Mouse (Mus musculus) embryonic facial prominence, embryonic 15.5 days (tissue): Measurements from ENCODE around the gene Grb10. TPM values are rescaled to one million over a fixed set of nuclear protein-coding genes. Genes with fewer than 3 reads are reported as not detected.

Source experiments
- ATAC-seq: fragments of 200-750 bp; cut with Nextera tagmentation; 2 replicates; pipeline ENCODE4 v1.8.0; 2017; ENCODE audit warnings: low read depth, moderate TSS enrichment; ENCODE audit not compliant: insufficient number of reproducible peaks, low FRiP score, low TSS enrichment
- H3K27ac ChIP-seq: fragments of 300-500 bp; sonication (generic); replicated peaks from 2 replicates; pipeline ENCODE4 v1.5.1; 2015; ENCODE audit warnings: mild to moderate bottlenecking, inconsistent platforms
- H3K27me3 ChIP-seq: fragments of 300-500 bp; sonication (generic); 2 replicates; pipeline ENCODE4 v1.6.1; 2015; ENCODE audit warnings: inconsistent platforms
- H3K36me3 ChIP-seq: fragments of 300-500 bp; sonication (generic); 2 replicates; pipeline ENCODE4 v1.6.1; 2015; ENCODE audit warnings: mild to moderate bottlenecking, inconsistent platforms
- H3K4me1 ChIP-seq: fragments of 300-500 bp; sonication (generic); 2 replicates; pipeline ENCODE4 v1.6.1; 2015; ENCODE audit warnings: inconsistent platforms
- H3K4me2 ChIP-seq: fragments of 300-500 bp; sonication (generic); replicated peaks from 2 replicates; pipeline ENCODE4 v1.6.1; 2015; ENCODE audit warnings: mild to moderate bottlenecking, inconsistent platforms
- H3K4me3 ChIP-seq: fragments of 300-500 bp; sonication (generic); replicated peaks from 2 replicates; pipeline ENCODE4 v1.5.1; 2015; ENCODE audit warnings: mild to moderate bottlenecking, inconsistent platforms
- H3K9ac ChIP-seq: fragments of 300-500 bp; sonication (generic); 2 replicates; pipeline ENCODE4 v1.6.1; 2015; ENCODE audit warnings: inconsistent platforms
- H3K9me3 ChIP-seq: fragments of 300-500 bp; sonication (generic); replicated peaks from 2 replicates; pipeline ENCODE4 v1.6.1; 2016; ENCODE audit warnings: inconsistent platforms
- WGBS: fragments of 180-500 bp; shearing (Covaris S2); methylation state at CpG from one replicate; pipeline ENCODE4 v1.1.7; 2015; 5-methylcytosine and 5-hydroxymethylcytosine counted together
- polyA plus RNA-seq: library from polyadenylated mRNA; unstranded; fragments of >200 nt; fragmentation: Nextera tagmentation; extraction: Ambion mirVana; gene quantifications from 2 replicates; pipeline ENCODE4 v1.2.1, GENCODE M21; 2015

Gene Grb10
- polyA plus RNA-seq, 1 experiment from 2014 or later: 396 TPM

- H3K36me3 ChIP-seq: 0 out of 2 replicates have a peak, but pooled peaks cover 6% of the 10 kb centered on the region
- H3K4me1 ChIP-seq: peaks cover 55% of the 10 kb centered on the region
- H3K4me2 ChIP-seq: no peak overlapping the region
- no peaks in the 10 kb centered on the region for H3K27me3 ChIP-seq
- H3K9me3 ChIP-seq: no peaks in the 10 kb centered on the region
- H3K9ac ChIP-seq: no peak overlapping the region
- no peak overlapping the region for H3K4me3 ChIP-seq
- peak overlapping the region; percentile 48; the same call in 1 of the 2 replicates for H3K27ac ChIP-seq
- no peak for ATAC-seq
- 66% methylated on average over 2 of the region's 2 CpGs for WGBS
These were observed 80.5 kb downstream of the Grb10 start for GRCm38 (mm10) chr11:11958061-11958361.

- Histone ChIP-seq H3K36me3 (0 out of 2 replicates have a peak, but pooled peaks cover 6% of the 10 kb centered on the region), H3K4me2 (no peak overlapping the region), H3K4me1 (peaks cover 58% of the 10 kb centered on the region), H3K27ac (peak overlapping the region; percentile 48; the same call in 1 of the 2 replicates), H3K4me3 (no peak overlapping the region), H3K27me3 (no peaks in the 10 kb centered on the region), H3K9me3 (no peaks in the 10 kb centered on the region), H3K9ac (no peak overlapping the region)
- no peak for ATAC-seq
- 68% methylated on average over 5 of the region's 5 CpGs for whole genome bisulfite sequencing
These were observed 81.0 kb downstream of the Grb10 start for GRCm38 (mm10) chr11:11957211-11958060.

GRCm38 (mm10) chr11:11955783-11956182 lies 82.7 kb downstream of the Grb10 start:
- H3K9me3 ChIP-seq: no peaks in the 10 kb centered on the region
- no peak for ATAC-seq
- no peaks in the 10 kb centered on the region for H3K27me3 ChIP-seq
- no peak overlapping the region for H3K9ac ChIP-seq
- no peak overlapping the region for H3K4me3 ChIP-seq
- peaks cover 13% of the 10 kb centered on the region; the same call in 1 of the 2 replicates for H3K36me3 ChIP-seq
- H3K4me2 ChIP-seq: no peak overlapping the region
- H3K4me1 ChIP-seq: peaks cover 50% of the 10 kb centered on the region
- peak overlapping the region; percentile 94 for H3K27ac ChIP-seq

- peaks cover 14% of the 10 kb centered on the region; the same call in 1 of the 2 replicates for H3K36me3 ChIP-seq
- H3K4me2 ChIP-seq: no peak overlapping the region
- ATAC-seq: no peak
- H3K27me3 ChIP-seq: no peaks in the 10 kb centered on the region
- peaks cover 44% of the 10 kb centered on the region for H3K4me1 ChIP-seq
- peak overlapping the region; percentile 94 for H3K27ac ChIP-seq
- H3K9me3 ChIP-seq: no peaks in the 10 kb centered on the region
- no peak overlapping the region for H3K4me3 ChIP-seq
- no peak overlapping the region for H3K9ac ChIP-seq
- WGBS: 83% methylated on average over 6 of the region's 6 CpGs
These were observed 83.9 kb downstream of the Grb10 start for GRCm38 (mm10) chr11:11954606-11955005.

- ATAC-seq: peak; percentile 31
- peaks cover 45% of the 10 kb centered on the region for H3K4me1 ChIP-seq
- H3K9ac ChIP-seq: no peak overlapping the region
- H3K27me3 ChIP-seq: no peaks in the 10 kb centered on the region
- WGBS: 49% methylated on average over 4 of the region's 4 CpGs
- H3K36me3 ChIP-seq: peaks cover 14% of the 10 kb centered on the region; the same call in 1 of the 2 replicates
- no peak overlapping the region for H3K4me2 ChIP-seq
- H3K4me3 ChIP-seq: no peak overlapping the region
- H3K9me3 ChIP-seq: no peaks in the 10 kb centered on the region
- H3K27ac ChIP-seq: peak overlapping the region; percentile 94
These were observed 84.4 kb downstream of the Grb10 start for GRCm38 (mm10) chr11:11954115-11954438.

GRCm38 (mm10) chr11:11953364-11954114 lies 84.9 kb downstream of the Grb10 start:
- Histone ChIP-seq H3K36me3 (peaks cover 14% of the 10 kb centered on the region; the same call in 1 of the 2 replicates), H3K4me1 (peaks cover 49% of the 10 kb centered on the region)
- WGBS: 32% methylated on average over 11 of the region's 11 CpGs

GRCm38 (mm10) chr11:11952569-11952968 lies 85.9 kb downstream of the Grb10 start:
- H3K27ac ChIP-seq: peak overlapping the region; percentile 94
- 77% methylated on average over 1 of the region's 1 CpGs for WGBS
- no peak overlapping the region for H3K4me2 ChIP-seq
- no peak overlapping the region for H3K9ac ChIP-seq
- no peak for ATAC-seq
- peaks cover 14% of the 10 kb centered on the region; the same call in 1 of the 2 replicates for H3K36me3 ChIP-seq
- no peaks in the 10 kb centered on the region for H3K9me3 ChIP-seq
- H3K27me3 ChIP-seq: no peaks in the 10 kb centered on the region
- no peak overlapping the region for H3K4me3 ChIP-seq
- peaks cover 55% of the 10 kb centered on the region for H3K4me1 ChIP-seq

More at GRCm38 (mm10) chr11:11953364-11954114, 84.9 kb downstream of the Grb10 start:
- peak; percentile 56 for ATAC-seq
- Histone ChIP-seq H3K9me3 (no peaks in the 10 kb centered on the region), H3K9ac (no peak overlapping the region), H3K4me3 (no peak overlapping the region), H3K27me3 (no peaks in the 10 kb centered on the region), H3K4me2 (no peak overlapping the region), H3K27ac (peak overlapping the region; percentile 94)

GRCm38 (mm10) chr11:11948988-11949365 lies 89.5 kb downstream of the Grb10 start:
- H3K27me3 ChIP-seq: no peaks in the 10 kb centered on the region
- H3K36me3 ChIP-seq: peaks cover 25% of the 10 kb centered on the region; the same call in 1 of the 2 replicates
- H3K9me3 ChIP-seq: no peaks in the 10 kb centered on the region
- peaks cover 42% of the 10 kb centered on the region for H3K4me1 ChIP-seq
- peak overlapping the region; percentile 94 for H3K27ac ChIP-seq
- H3K4me3 ChIP-seq: no peak overlapping the region
- 0 out of 2 replicates have a peak, but pooled peaks have one; percentile 37 for ATAC-seq
- H3K9ac ChIP-seq: no peak overlapping the region
- H3K4me2 ChIP-seq: no peak overlapping the region
- WGBS: 52% methylated on average over 4 of the region's 4 CpGs

- no peaks in the 10 kb centered on the region for H3K27me3 ChIP-seq
- peak; percentile 80 for ATAC-seq
- H3K27ac ChIP-seq: peak overlapping the region; percentile 94
- 0 out of 2 replicates have a peak overlapping the region, but pooled peaks have one; percentile 12 for H3K9ac ChIP-seq
- no peak overlapping the region for H3K4me2 ChIP-seq
- H3K4me3 ChIP-seq: no peak overlapping the region
- WGBS: 16% methylated on average over 9 of the region's 9 CpGs
- peaks cover 30% of the 10 kb centered on the region for H3K36me3 ChIP-seq
- H3K4me1 ChIP-seq: peaks cover 37% of the 10 kb centered on the region
- H3K9me3 ChIP-seq: no peaks in the 10 kb centered on the region
These were observed 90.0 kb downstream of the Grb10 start for GRCm38 (mm10) chr11:11948321-11948987.

- peaks cover 32% of the 10 kb centered on the region for H3K4me1 ChIP-seq
These were observed 90.6 kb downstream of the Grb10 start for GRCm38 (mm10) chr11:11947857-11948256.

GRCm38 (mm10) chr11:11945766-11946165 lies 92.7 kb downstream of the Grb10 start:
- peaks cover 31% of the 10 kb centered on the region for H3K36me3 ChIP-seq
- no peaks in the 10 kb centered on the region for H3K9me3 ChIP-seq
- ATAC-seq: no peak
- 85% methylated on average over 4 of the region's 4 CpGs for WGBS
- H3K4me2 ChIP-seq: no peak overlapping the region
- no peak overlapping the region for H3K9ac ChIP-seq
- H3K4me1 ChIP-seq: peaks cover 29% of the 10 kb centered on the region
- H3K27ac ChIP-seq: no peak overlapping the region
- H3K27me3 ChIP-seq: no peaks in the 10 kb centered on the region
- H3K4me3 ChIP-seq: no peak overlapping the region

More at GRCm38 (mm10) chr11:11947857-11948256, 90.6 kb downstream of the Grb10 start:
- Histone ChIP-seq H3K9ac (no peak overlapping the region), H3K27me3 (no peaks in the 10 kb centered on the region), H3K27ac (peak overlapping the region; percentile 94), H3K4me3 (no peak overlapping the region), H3K36me3 (peaks cover 34% of the 10 kb centered on the region), H3K9me3 (no peaks in the 10 kb centered on the region), H3K4me2 (no peak overlapping the region)
- ATAC-seq: peak; percentile 49
- 35% methylated on average over 5 of the region's 5 CpGs for WGBS
